ENCODE assay signal across 22 mouse cellular contexts in genomic region chr13:118779161-118779560, GRCm38 (mm10).
DNase-seq lines count a peak whose midpoint lies in the region; ATAC-seq and TF ChIP-seq lines count a peak whose summit lies in the region.
"Had no signal": no experiment of that assay in that cellular context is flagged by ENCODE, and none has a peak within 500 bp of the region (broad histone marks: within the 10 kb centered on the region; RNA-seq: fewer than 3 reads in every experiment).

No protein-coding gene starts in this region.

- no peak for TF ChIP-seq POLR2A in kidney, adult 2 months (IDR thresholded peaks at IDR 0.05; ENCODE audit: low read depth, low read length)

- no peak overlapping the region for H3K4me2 ChIP-seq in kidney, embryonic 14.5 days (replicated peaks; ENCODE audit: low read depth, low read length)

- peak; percentile 63 for DNase-seq in kidney, adult 2 months
- DNase-seq in kidney, adult 11 months = no peak
- peak; percentile 9 to 10 for DNase-seq in kidney, adult 8-10 months
- DNase-seq in kidney, adult 9 months = peak; percentile 55
- no peak for DNase-seq in kidney, postnatal 10 days
- peak; percentile 2 to 34 for DNase-seq in kidney, postnatal 36 days
- no peak for DNase-seq in kidney, postnatal 14 days
- DNase-seq: adrenal gland, adult 2 months; adrenal gland, adult 8-10 months; adrenal gland, postnatal 10 days; adrenal gland, postnatal 14 days; adrenal gland, postnatal 25 days; adrenal gland, postnatal 36 days; B cell, adult 2 months; cerebellum, adult 11 months; cerebellum, adult 11-12 months had no signal

- ATAC-seq in kidney, embryonic 14.5 days (ENCODE audit: low FRiP score, low TSS enrichment) = no peak
- ATAC-seq: activated CD4-positive, CD25-positive, alpha-beta regulatory T cell, adult 4 months; CD4-positive, CD25-positive, alpha-beta regulatory T cell, adult 4 months; Patski had no signal

- no peak overlapping the region for H3K27ac ChIP-seq in kidney, adult 2 months (ENCODE audit: insufficient read depth, low read depth, low read length)
- H3K27ac ChIP-seq in kidney, embryonic 14.5 days (ENCODE audit: low read depth, low read length) = no peak overlapping the region

- no peaks in the 10 kb centered on the region for H3K27me3 ChIP-seq in kidney, adult 2 months (replicated peaks; ENCODE audit: control insufficient read depth, insufficient read depth, low read length)
- H3K27me3 ChIP-seq in kidney, embryonic 14.5 days (ENCODE audit: control insufficient read depth, insufficient read depth, low read length) = no peaks in the 10 kb centered on the region
- H3K27me3 ChIP-seq: CH12.LX, Patski had no signal

- no peaks in the 10 kb centered on the region for H3K36me3 ChIP-seq in kidney, adult 2 months (ENCODE audit: control insufficient read depth, insufficient read depth, low read length)
- H3K36me3 ChIP-seq in kidney, embryonic 14.5 days (ENCODE audit: control insufficient read depth, insufficient read depth, low read length) = no peaks in the 10 kb centered on the region
- H3K36me3 ChIP-seq: G1E had no signal

- H3K4me1 ChIP-seq in kidney, adult 2 months (ENCODE audit: control insufficient read depth, insufficient read depth, low read length) = no peaks in the 10 kb centered on the region
- H3K4me1 ChIP-seq in kidney, embryonic 14.5 days (ENCODE audit: control insufficient read depth, insufficient read depth, low read length) = no peaks in the 10 kb centered on the region

- no peak overlapping the region for H3K4me3 ChIP-seq in kidney, adult 2 months (ENCODE audit: insufficient read depth, low read depth, low read length)
- H3K4me3 ChIP-seq in kidney, embryonic 14.5 days (ENCODE audit: low read length) = no peak overlapping the region

- WGBS in kidney, adult 2 months = 59% methylated on average over 2 of the region's 2 CpGs
- WGBS in kidney, embryonic 14.5 days = 91% methylated on average over 2 of the region's 2 CpGs

- TF ChIP-seq CTCF in kidney, adult 2 months (conservative IDR thresholded peaks at IDR 0.05; ENCODE audit: insufficient read depth, insufficient read length, low read depth, low read length) = no peak

- H3K9me3 ChIP-seq in kidney, embryonic 14.5 days (ENCODE audit: control insufficient read depth, low read length) = no peaks in the 10 kb centered on the region
- H3K9me3 ChIP-seq: G1E had no signal

- no peak overlapping the region for H3K9ac ChIP-seq in kidney, embryonic 14.5 days (ENCODE audit: low read depth, low read length)

Comparison
In these comparisons a context has a peak if more than half of its experiments do, and no peak if none do; other contexts are left out.
1. DNase-seq: peak in kidney, adult 2 months (single experiment), kidney, adult 8-10 months (2 of 2), kidney, adult 9 months (single experiment) and kidney, postnatal 36 days (2 of 2); none in kidney, adult 11 months (single experiment), kidney, postnatal 10 days (single experiment) and kidney, postnatal 14 days (single experiment).